Mouse (Mus musculus) ovary, postnatal 10 days (tissue): ENCODE measurements around the gene Mctp2.

Experiments used
- DNase-seq: peaks from one replicate; pipeline ENCODE4 v3.0.0; 2022; ENCODE audit warnings: low spot score

Gene Mctp2

DNA sequence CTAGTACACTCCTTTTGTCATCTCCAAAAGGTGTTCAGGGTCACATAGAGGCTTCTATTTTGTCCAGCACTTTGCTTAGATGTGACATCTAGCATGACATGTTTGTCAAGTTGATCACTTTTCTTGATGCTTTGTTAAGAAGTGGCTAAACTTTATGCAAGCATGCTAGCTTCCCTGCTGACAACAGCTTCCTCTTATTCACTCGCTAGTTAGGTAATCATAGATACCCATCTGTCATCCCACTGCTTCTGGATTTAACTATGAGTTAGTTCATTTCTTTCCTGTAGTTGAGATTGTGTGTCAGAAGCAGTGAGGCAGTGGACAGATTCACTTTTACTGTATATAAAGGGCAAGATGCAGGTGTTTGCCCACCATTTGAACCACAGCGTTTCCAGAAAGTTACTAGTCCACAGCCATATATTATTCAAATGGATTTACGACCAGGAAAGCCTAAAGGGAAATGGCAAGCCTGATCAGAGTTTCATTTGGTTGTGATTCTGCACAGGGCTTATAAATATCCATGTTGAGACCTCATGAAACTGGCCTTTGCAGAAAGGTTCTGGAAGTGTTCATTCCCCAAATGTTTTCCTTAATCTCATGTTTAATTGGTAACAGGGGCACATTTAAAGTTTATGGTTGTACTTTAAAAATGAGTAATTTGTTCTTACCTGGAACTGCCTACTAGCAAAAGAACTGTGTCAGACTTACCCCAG is 216.8 kb downstream of the Mctp2 start:
- no peak for DNase-seq

DNA sequence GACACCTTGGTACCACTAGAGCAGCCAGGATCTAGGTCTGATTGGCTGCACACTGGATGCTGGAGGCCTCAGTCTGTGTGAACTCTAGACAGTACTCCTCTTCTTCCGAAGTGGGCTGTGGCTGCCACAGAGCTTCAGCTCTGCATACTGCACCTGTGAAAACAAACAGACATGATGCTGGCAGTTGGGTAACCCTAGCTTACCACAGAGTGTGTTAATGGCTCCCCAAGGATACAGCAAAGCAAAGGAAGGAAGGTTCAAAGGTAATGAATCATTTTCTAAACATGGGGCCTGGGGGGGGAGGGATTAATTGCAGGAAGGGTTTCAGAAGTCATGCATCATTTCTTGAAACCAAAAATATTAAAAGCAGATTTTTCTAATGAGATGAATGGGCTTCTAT is 225.7 kb downstream of the Mctp2 start:
- no peak for DNase-seq

DNA sequence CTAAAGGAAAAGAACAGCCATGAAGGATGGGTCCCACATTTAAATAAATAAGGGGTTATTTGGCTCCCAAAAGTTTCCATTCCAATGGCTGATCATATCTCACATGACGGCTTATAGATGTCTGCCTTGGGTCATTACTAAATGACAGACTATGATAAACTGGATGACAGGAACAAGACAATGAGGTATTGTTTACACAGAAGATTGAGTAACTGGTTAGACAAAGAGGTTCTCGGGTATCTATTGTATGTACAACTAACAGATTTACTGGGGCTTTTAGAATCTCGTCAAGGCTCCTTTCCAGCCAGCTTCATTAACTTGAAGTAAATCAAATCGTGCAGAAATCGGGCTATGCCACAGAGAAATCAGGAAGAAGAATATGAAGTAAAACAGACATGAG is 227.5 kb downstream of the Mctp2 start:
- no peak for DNase-seq

DNA sequence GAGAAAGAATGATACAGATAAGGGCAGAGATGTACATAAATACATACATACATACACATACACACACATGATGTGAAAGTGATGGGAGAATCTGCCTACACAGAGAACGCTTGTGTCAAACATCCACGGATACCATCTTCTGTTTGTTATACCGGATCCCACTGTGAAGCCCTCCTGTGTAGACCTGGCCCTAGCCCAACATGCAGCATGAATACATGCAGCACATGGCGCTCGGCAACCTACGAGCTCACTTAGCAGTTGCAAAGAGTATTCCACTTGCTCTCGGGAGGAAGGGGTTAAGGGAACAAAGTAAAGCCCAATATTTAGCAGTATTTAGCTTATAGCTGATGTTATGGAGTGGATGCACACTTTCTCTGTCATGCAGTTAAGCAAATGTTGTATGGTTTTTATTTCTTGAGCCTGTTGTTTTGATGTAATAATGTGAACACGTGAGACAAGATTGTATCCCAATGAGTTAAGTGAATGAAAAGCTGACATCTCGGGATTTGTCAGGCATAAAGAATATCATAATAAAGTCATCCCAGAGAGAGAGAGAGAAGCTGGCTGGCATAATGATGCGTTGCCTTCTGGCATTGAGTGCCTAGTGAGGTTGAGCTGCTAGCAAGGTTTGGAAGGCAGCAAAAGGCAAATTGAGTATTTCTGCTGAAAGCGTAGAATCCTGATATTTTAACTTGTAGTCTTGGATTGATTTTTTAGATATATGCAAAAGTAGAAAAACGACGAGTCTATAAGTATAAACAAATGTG is 234.8 kb downstream of the Mctp2 start:
- no peak for DNase-seq

DNA sequence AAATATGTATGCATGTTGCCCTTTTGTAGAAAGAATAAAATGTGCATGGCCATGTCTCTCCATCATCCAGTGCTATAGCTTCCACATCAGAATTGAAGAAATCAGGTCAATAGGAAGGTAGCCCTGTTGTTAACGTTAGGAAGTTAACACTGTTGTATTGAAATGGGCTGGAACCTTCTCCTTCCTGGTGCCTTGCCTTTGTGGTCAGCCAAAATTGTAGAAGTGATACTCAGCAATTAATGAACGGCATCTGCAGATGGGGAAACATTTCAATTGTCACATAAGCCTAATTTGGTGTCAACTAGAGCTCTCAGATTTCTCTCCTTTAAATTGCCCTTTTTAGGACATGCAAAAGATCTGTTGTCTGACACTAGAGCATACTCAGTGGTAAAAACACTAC is 238.0 kb downstream of the Mctp2 start:
- DNase-seq = no peak

DNA sequence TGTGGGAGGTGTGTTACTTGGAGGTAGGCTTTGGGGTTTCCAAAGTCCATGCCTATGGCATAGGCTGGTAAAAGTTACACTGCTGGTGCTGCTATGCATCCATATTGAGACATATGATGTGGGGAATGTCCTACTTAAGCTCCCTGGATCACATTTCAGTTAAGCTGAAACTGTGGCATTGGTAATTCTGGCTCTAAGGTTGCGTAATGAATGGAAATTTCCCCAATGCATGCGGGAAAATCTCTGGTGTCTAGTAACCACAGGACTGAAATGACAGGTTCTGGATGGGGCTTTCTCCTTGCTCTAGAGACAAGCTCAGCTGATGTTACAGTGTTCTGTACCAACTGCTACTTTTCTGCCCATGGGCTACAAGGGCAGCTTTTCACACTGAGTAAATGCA is 240.1 kb downstream of the Mctp2 start:
- no peak for DNase-seq

DNA sequence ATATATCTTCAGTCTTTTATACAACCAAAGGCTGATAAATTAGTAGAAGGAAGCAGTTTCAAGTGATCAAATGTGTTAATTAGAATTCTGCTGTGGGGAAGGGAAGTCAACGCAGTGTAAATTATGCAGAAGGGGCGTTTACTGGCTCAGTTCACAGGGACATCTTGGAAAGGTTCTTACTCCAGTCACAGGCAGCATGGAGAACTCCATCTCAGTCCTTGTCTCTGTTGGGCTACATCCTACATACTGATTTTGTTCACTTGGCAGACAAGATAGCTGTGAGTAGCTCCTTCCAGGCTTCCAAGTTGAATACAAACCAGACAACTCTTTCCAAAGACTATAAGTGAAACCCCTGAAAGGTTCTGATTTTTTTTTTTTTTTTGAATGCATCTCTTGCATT is 254.6 kb downstream of the Mctp2 start:
- no peak for DNase-seq

DNA sequence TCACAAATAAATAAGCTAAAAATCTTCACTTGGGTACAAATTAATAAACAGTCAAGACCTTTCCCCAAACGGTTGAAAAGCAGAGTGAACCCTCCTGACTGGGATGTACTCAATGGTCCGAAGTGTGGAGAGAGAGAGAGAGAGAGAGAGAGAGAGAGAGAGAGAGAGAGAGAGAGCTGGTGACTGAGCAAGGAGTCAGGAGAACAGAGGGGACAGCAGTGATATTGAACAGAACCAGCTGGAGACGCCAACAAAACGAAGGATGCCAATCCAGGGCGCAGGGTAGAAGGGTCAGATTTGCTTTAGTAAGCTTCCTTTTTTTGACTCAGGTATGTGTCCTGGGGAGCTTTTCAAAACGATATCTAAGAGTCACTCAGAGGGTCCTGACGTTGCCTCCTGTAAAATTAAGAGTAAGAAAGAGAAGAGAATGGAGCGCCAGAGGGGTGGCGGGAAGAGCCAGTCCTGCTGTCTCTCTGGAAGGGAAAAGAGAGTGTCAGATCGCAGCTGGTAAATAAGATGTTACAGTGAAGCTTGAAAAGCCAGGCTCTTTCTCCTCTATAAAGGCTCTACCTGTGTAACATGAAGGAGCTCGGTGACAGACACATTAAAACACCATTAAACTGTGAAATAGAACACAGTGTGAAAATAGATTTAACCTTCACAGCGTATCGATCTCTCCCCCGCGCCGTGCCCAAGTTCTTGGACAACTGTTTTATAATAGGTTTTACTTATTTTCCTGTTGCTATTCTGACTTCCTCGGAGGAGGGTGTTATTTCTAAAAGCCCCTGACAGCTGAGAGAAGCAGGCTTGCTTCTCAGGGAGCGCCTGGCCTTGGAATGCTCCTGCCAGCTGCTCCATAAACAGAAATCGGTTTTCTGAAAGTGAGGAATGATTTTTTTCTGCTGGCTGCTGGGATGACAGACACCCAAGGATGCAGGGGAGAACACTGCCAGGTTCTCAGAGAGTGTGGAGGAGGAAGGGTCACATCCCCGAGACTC is 258.5 kb downstream of the Mctp2 start:
- DNase-seq = no peak
